Comparison of ENCODE assay signal across 9 mouse cellular contexts in genomic region chr14:26303111-26303510, GRCm38 (mm10). TPM values are rescaled to one million over a fixed set of nuclear protein-coding genes. Genes with fewer than 3 reads are reported as not detected.
DNase-seq lines count a peak whose midpoint lies in the region; ATAC-seq lines count a peak whose summit lies in the region.
"Had no signal": no experiment of that assay in that cellular context is flagged by ENCODE, and none has a peak within 500 bp of the region (broad histone marks: within the 10 kb centered on the region; RNA-seq: fewer than 3 reads in every experiment).

No protein-coding gene starts in this region.

- H3K9ac ChIP-seq in forebrain, embryonic 14.5 days (ENCODE audit: low read length), result no peak overlapping the region
- H3K9ac ChIP-seq in limb, embryonic 11.5 days (ENCODE audit: low read length), result no peak overlapping the region

- peak; percentile 38 for DNase-seq in ovary, postnatal 14 days (ENCODE audit: low spot score)
- DNase-seq in ovary, postnatal 10 days (ENCODE audit: low spot score), result no peak
- peak; percentile 59 for DNase-seq in adrenal gland, postnatal 10 days
- peak; percentile 88 for DNase-seq in forebrain, embryonic 14.5 days (ENCODE audit: low spot score)
- peak; percentile 29 to 37 for DNase-seq in kidney, adult 8-10 months
- peak; percentile 50 for DNase-seq in limb, embryonic 11.5 days (ENCODE audit: low spot score)
- DNase-seq in right cerebral cortex, adult 18-20 months, result peak; percentile 63

- no peak overlapping the region for H3K4me2 ChIP-seq in forebrain, embryonic 14.5 days (ENCODE audit: low read length)
- no peak overlapping the region for H3K4me2 ChIP-seq in limb, embryonic 11.5 days (ENCODE audit: low read depth, severe bottlenecking)

- H3K4me1 ChIP-seq in forebrain, embryonic 14.5 days (ENCODE audit: control insufficient read depth, insufficient read depth, low read length), result no peaks in the 10 kb centered on the region
- H3K4me1 ChIP-seq in limb, embryonic 11.5 days (ENCODE audit: control insufficient read depth, insufficient read depth, low read length), result no peaks in the 10 kb centered on the region

- no peaks in the 10 kb centered on the region for H3K9me3 ChIP-seq in forebrain, embryonic 14.5 days (replicated peaks; ENCODE audit: control insufficient read depth, low read length)
- H3K9me3 ChIP-seq in limb, embryonic 11.5 days (ENCODE audit: control insufficient read depth, low read length), result no peaks in the 10 kb centered on the region

- no peaks in the 10 kb centered on the region for H3K27me3 ChIP-seq in forebrain, embryonic 14.5 days (replicated peaks; ENCODE audit: control insufficient read depth, insufficient read depth, low read length)
- H3K27me3 ChIP-seq in limb, embryonic 11.5 days (ENCODE audit: control insufficient read depth, insufficient read depth, low read length), result no peaks in the 10 kb centered on the region

- H3K27ac ChIP-seq in forebrain, embryonic 14.5 days (ENCODE audit: low read depth, low read length), result no peak overlapping the region
- no peak overlapping the region for H3K27ac ChIP-seq in limb, embryonic 11.5 days (replicated peaks; ENCODE audit: low read depth, low read length)

- ATAC-seq in forebrain, embryonic 14.5 days, result peak; percentile 67; the same call in 1 of the 2 replicates
- no peak for ATAC-seq in limb, embryonic 11.5 days (ENCODE audit: insufficient number of reproducible peaks, low FRiP score, low TSS enrichment, low read depth)
- no peak for ATAC-seq in erythroblast, adult 5-6 weeks (replicated peaks; ENCODE audit: low FRiP score, poor library complexity, severe bottlenecking)

- H3K36me3 ChIP-seq in forebrain, embryonic 14.5 days (ENCODE audit: control insufficient read depth, insufficient read depth, low read length), result no peaks in the 10 kb centered on the region
- H3K36me3 ChIP-seq in limb, embryonic 11.5 days (ENCODE audit: control insufficient read depth, insufficient read depth, low read length), result no peaks in the 10 kb centered on the region

- WGBS in forebrain, embryonic 14.5 days, result 35% methylated on average over 2 of the region's 2 CpGs
- WGBS in limb, embryonic 11.5 days, result 42% methylated on average over 2 of the region's 2 CpGs

- H3K4me3 ChIP-seq in forebrain, embryonic 14.5 days (ENCODE audit: low read depth, low read length), result no peak overlapping the region
- H3K4me3 ChIP-seq in limb, embryonic 11.5 days (ENCODE audit: low read depth, low read length), result no peak overlapping the region
- H3K4me3 ChIP-seq: erythroblast, embryonic 14.5 days had no signal

RNA-seq across cellular contexts. Expression of gene Duxbl3, which starts 45.3 kb away (rescaled TPM):
- total RNA-seq in adrenal gland, postnatal 10 days (2021), result 1 to 10 TPM in 1 of 2 experiments, under 1 TPM in 1; 0.84 to 1.2 TPM
- polyA plus RNA-seq in forebrain, embryonic 14.5 days (2014; fragmentation: Nextera tagmentation; extraction: Ambion mirVana), result 2.9 and 3.2 TPM in 2 replicates
- polyA plus RNA-seq in limb, embryonic 11.5 days (2014; fragmentation: Nextera tagmentation; extraction: Ambion mirVana), result 1.3 and 4.0 TPM in 2 replicates
- not detected in 2 replicates for total RNA-seq in erythroblast, adult 5-6 weeks (2015; ENCODE audit: low replicate concordance)
- total RNA-seq in erythroblast, adult 5-6 weeks (2017; ENCODE audit: low replicate concordance), result not detected in 2 replicates
- polyA plus RNA-seq: erythroblast, embryonic 14.5 days had no signal
